Mouse (Mus musculus) ES-Bruce4 (cell line): Measurements from ENCODE around the gene Rptor. TPM values are rescaled to one million over a fixed set of nuclear protein-coding genes. Genes with fewer than 3 reads are reported as not detected.
A peak's percentile ranks its signal among the peaks of the same experiment; 100 is the strongest.

Experiments
- H3K27ac ChIP-seq: 2 replicates; pipeline ENCODE4 v1.5.1; 2012; ENCODE audit warnings: low read length, inconsistent platforms; ENCODE audit not compliant: insufficient read depth
- H3K27me3 ChIP-seq: 2 replicates; pipeline ENCODE4 v1.6.1; 2012; ENCODE audit warnings: mild to moderate bottlenecking, low read length, inconsistent platforms; ENCODE audit not compliant: control insufficient read depth, poor library complexity, insufficient read depth, severe bottlenecking
- H3K36me3 ChIP-seq: 2 replicates; pipeline ENCODE4 v1.6.1; 2012; ENCODE audit warnings: inconsistent platforms, mild to moderate bottlenecking, low read length, moderate library complexity; ENCODE audit not compliant: control insufficient read depth, poor library complexity, insufficient read depth, severe bottlenecking
- H3K4me1 ChIP-seq: one replicate; pipeline ENCODE4 v1.8.1; 2011; ENCODE audit warnings: low read length; ENCODE audit not compliant: control insufficient read depth, insufficient read depth
- H3K4me3 ChIP-seq: 2 replicates; pipeline ENCODE4 v1.5.1; 2011; ENCODE audit warnings: low read depth, mild to moderate bottlenecking, low read length
- H3K9ac ChIP-seq: 2 replicates; pipeline ENCODE4 v1.6.1; 2012; ENCODE audit warnings: low read depth, mild to moderate bottlenecking, inconsistent platforms; ENCODE audit not compliant: poor library complexity, severe bottlenecking
- H3K9me3 ChIP-seq: replicated peaks from 2 replicates; pipeline ENCODE4 v1.6.1; 2012; ENCODE audit warnings: mild to moderate bottlenecking, low read length, inconsistent platforms; ENCODE audit not compliant: control insufficient read depth, poor library complexity, insufficient read depth, severe bottlenecking
- CTCF ChIP-seq: IDR thresholded peaks from one replicate; pipeline ENCODE4 v1.8.1; 2011; ENCODE audit warnings: low read depth, low read length
- EP300 ChIP-seq: IDR thresholded peaks from 2 replicates; pipeline ENCODE4 v1.6.1; 2011; ENCODE audit warnings: low read depth, low read length; ENCODE audit not compliant: insufficient read depth
- POLR2A ChIP-seq: IDR thresholded peaks from one replicate; pipeline ENCODE4 v1.8.1; 2011; ENCODE audit warnings: low read length; ENCODE audit not compliant: insufficient read depth
- polyA plus RNA-seq: library from polyadenylated mRNA; stranded (reverse); fragments of >200 nt; gene quantifications from 2 replicates; pipeline ENCODE4 v1.2.4, GENCODE M21; 2011; ENCODE audit warnings: low read depth; ENCODE audit not compliant: missing spikeins, insufficient read depth, insufficient read length

Gene Rptor
- polyA plus RNA-seq, 1 experiment: 41.5 TPM

DNA sequence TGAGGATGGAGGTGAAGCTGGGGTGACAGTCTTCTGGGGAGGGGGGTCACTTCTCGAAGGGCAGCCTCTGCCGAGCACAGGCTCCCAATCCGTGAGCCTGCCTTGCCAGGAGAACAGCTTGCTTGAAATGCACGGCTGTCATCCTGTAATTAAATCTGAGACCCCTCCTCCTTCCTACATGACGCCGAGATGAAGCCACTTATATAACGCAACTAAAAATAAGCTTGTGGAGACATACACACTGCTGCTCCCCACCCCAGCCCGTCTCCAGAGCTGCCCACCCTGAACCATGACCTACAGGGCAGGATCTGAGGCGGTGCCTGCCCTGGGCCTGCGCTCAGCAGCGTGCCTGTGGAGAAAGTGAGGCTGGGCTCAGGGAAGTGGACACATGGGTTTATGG is 337.4 kb downstream of the Rptor start:
- no peaks in the 10 kb centered on the region for H3K9me3 ChIP-seq
- TF ChIP-seq EP300 (no peak), POLR2A (no peak), CTCF (no peak)
- no peak overlapping the region for H3K4me3 ChIP-seq
- peaks cover 10% of the 10 kb centered on the region for H3K4me1 ChIP-seq
- H3K9ac ChIP-seq: no peak overlapping the region
- H3K36me3 ChIP-seq: no peaks in the 10 kb centered on the region
- H3K27ac ChIP-seq: no peak overlapping the region
- H3K27me3 ChIP-seq: no peaks in the 10 kb centered on the region

DNA sequence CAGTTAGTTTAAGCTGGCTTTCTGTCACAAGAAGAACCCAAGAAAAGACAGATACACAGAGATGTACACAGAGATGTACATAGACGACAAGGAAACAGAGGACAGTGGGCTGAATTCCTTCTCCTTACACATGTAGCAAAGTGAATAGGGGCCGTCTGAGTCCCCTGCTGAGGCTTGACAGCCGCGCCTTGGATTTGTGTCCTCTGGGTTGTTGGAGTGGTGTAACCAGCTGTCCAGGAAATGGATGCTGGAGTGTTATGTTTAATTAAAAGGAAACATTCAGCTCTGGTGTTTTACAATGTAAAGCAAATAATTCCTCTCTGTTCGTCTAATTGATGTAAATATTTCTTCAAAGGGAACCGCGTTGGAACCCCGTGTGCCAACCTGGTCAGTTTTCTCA is 339.1 kb downstream of the Rptor start:
- peak overlapping the region; percentile 90 for H3K4me3 ChIP-seq
- H3K9ac ChIP-seq: peak overlapping the region; percentile 81; the same call in 1 of the 2 replicates
- no peaks in the 10 kb centered on the region for H3K36me3 ChIP-seq
- TF ChIP-seq EP300 (no peak), CTCF (no peak), POLR2A (no peak)
- peaks cover 7% of the 10 kb centered on the region for H3K4me1 ChIP-seq
- no peaks in the 10 kb centered on the region for H3K9me3 ChIP-seq
- no peaks in the 10 kb centered on the region for H3K27me3 ChIP-seq
- no peak overlapping the region for H3K27ac ChIP-seq

- peaks cover 7% of the 10 kb centered on the region for H3K4me1 ChIP-seq
- no peak overlapping the region for H3K27ac ChIP-seq
- no peaks in the 10 kb centered on the region for H3K36me3 ChIP-seq
- H3K9me3 ChIP-seq: no peaks in the 10 kb centered on the region
- H3K27me3 ChIP-seq: no peaks in the 10 kb centered on the region
- H3K4me3 ChIP-seq: peak overlapping the region; percentile 90
- peak overlapping the region; percentile 81 for H3K9ac ChIP-seq
- TF ChIP-seq CTCF (no peak), POLR2A (no peak), EP300 (no peak)
These were observed 339.6 kb downstream of the Rptor start for GRCm38 (mm10) chr11:119942201-119942726.

GRCm38 (mm10) chr11:119942727-119943427 is 340.2 kb downstream of the Rptor start, which contains the start of gene Baiap2:
Baiap2 (plus strand) TSS chr11:119942763.
- Histone ChIP-seq H3K4me1 (peaks cover 7% of the 10 kb centered on the region), H3K27me3 (no peaks in the 10 kb centered on the region), H3K36me3 (no peaks in the 10 kb centered on the region), H3K9ac (peak within 1 kb of the TSS; percentile 81), H3K27ac (no peak within 1 kb of the TSS), H3K9me3 (no peaks in the 10 kb centered on the region), H3K4me3 (peak within 1 kb of the TSS; percentile 95)
- TF ChIP-seq EP300 (no peak), POLR2A (peak; percentile 93)

GRCm38 (mm10) chr11:119943428-119943988 is 340.8 kb downstream of the Rptor start:
- Histone ChIP-seq H3K4me3 (peak overlapping the region; percentile 95), H3K36me3 (no peaks in the 10 kb centered on the region), H3K9me3 (no peaks in the 10 kb centered on the region), H3K27ac (no peak overlapping the region), H3K9ac (peak overlapping the region; percentile 80), H3K4me1 (peaks cover 7% of the 10 kb centered on the region), H3K27me3 (no peaks in the 10 kb centered on the region)
- TF ChIP-seq CTCF (no peak), POLR2A (no peak), EP300 (no peak)

GRCm38 (mm10) chr11:119945343-119945742 is 342.6 kb downstream of the Rptor start:
- H3K27ac ChIP-seq: no peak overlapping the region
- H3K4me3 ChIP-seq: no peak overlapping the region
- H3K9ac ChIP-seq: no peak overlapping the region
- H3K27me3 ChIP-seq: no peaks in the 10 kb centered on the region
- no peaks in the 10 kb centered on the region for H3K4me1 ChIP-seq
- no peaks in the 10 kb centered on the region for H3K36me3 ChIP-seq
- TF ChIP-seq CTCF (no peak), POLR2A (no peak), EP300 (no peak)
- no peaks in the 10 kb centered on the region for H3K9me3 ChIP-seq
